Mouse (Mus musculus) retina, postnatal 1 day (tissue): ENCODE results near the gene Palb2.

ENCODE experiments used
- DNase-seq: peaks from one replicate; pipeline ENCODE4 v3.0.0-alpha.2; 2012

The Palb2 gene

GRCm38 (mm10) chr7:122132497-122133337 is at the start of gene Palb2, which contains the start of gene Dctn5:
Gene Palb2 (minus strand): TSS chr7:122132985.
Gene Dctn5 (plus strand): TSS chr7:122133041.
- peak; percentile 99 for DNase-seq

DNA sequence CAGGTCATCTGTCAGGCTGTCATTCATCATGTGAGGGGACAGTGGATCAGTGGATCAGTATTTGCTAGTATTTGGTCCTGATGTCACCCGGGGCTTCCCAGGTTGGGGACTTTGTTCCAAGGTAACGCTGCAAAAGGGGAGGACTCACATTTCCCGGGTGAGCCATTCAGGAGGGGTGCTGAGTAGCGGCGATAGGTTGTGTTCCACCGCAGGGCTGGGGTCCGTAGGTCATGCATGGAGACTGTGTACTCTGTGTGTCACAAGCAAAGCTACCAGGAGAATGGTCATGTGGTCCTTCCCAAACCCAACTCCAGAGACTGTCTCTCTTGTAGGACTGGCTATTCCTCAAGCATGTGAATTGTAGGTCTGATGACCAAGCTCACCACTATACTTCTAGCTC is 47.9 kb upstream of the Palb2 start:
- DNase-seq: no peak

DNA sequence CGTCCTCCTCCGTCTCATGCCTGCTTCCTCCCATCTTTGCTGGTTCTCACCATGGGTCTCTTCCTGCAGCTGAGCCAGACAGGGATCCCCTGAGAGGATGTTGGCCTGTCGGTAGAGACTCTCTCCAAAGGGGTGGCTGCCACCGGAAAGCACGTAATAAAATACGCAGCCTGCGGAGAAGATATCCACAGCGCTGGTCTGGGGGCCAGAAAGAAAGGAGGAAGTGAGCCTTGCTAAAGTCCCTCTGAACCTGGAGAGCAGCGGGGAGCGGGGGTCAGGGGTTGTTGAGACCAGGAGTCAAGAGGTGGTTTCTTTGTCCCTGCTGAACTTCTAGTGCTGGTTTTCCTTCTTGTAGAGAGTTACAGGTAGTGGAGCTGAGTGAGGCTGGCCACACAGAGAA is 38.8 kb upstream of the Palb2 start:
- DNase-seq: no peak

DNA sequence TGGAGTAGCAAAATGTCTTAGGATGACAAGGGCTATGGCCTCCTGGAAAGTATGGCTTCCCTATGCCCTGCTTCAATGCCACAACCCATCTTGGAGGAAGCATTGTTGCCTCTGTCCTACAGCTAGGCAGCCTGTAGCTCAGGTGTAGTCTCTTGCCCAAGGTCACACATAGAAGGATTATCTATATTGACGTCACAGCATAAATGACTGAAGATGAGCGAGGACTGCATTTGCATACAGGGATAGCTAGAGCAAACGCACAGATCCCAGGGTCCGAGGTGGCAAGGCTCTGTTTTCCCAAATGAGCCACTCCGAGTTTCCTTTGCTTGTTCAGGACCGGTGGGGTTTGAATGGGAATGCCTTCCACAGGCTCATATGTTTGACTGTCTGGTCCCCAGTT is 37.9 kb upstream of the Palb2 start:
- no peak for DNase-seq

GRCm38 (mm10) chr7:122167203-122167602 is 34.4 kb upstream of the Palb2 start:
- no peak for DNase-seq

DNA sequence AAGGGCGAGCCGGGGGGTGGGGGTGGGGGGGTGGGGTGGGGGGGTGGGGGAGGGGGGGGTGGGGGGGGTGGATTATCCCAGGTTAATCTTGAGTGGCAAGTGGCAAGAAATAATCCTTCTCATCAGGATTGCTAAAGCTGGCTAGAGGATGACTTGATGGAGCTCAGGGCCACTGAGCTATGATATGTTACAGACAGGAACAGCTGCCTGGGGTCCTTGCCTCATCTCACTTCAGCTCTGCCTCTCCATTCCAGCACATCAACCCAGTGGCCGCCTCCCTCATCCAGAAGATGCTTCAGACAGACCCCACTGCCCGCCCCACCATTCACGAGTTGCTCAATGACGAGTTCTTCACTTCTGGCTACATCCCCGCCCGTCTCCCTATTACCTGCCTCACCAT is 31.0 kb upstream of the Palb2 start:
- DNase-seq: peak; percentile 28

GRCm38 (mm10) chr7:122160037-122160436 is 27.3 kb upstream of the Palb2 start:
- no peak for DNase-seq

DNA sequence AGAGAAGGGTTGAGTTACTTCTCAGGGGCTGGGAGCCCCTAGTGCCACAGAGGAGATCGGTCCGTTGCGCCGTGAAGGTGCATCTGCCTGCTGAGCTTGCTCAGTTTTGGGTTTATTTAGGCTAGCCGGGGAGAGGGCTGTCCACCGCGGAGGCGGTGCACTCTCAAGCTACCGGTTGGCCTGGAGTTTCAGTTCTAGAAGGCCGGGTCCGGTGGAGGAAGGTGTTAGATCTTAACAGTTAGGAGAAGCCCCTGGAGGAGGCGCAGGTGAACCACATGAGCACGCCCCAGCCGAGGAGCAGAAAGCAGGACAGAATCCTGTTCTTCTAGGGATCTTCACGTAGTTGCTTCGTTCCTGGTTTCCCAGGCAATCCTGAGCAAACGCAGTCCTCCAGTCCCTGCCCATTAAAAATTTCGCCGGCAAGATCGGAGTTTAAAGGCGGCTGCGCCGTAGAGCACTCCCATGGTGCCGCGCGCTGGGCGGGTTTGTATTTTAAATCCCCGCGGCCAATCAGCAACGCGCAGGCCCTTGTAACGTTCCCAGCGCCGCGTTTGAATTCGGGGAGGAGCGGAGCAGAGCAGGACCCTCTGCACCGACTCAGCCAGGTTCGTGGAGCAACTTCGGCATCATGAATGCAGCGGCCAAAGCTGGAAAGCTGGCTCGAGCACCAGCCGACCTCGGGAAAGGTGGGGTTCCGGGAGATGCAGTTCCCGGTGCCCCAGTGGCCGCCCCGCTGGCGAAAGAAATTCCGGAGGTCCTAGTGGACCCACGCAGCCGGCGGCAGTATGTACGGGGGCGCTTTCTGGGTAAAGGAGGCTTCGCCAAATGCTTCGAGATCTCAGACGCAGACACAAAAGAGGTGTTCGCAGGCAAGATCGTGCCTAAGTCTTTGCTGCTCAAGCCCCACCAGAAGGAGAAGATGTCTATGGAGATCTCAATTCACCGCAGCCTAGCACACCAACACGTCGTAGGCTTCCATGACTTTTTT is 26.4 kb upstream of the Palb2 start, which contains the start of gene Plk1:
Plk1 (plus strand) TSS at position 525 of the 988 bp plus-strand sequence.
- DNase-seq: peak; percentile 93

GRCm38 (mm10) chr7:122158488-122158887 is 25.7 kb upstream of the Palb2 start:
- no peak for DNase-seq

- no peak for DNase-seq
Measured at GRCm38 (mm10) chr7:122152473-122152872, 19.7 kb upstream of the Palb2 start.

GRCm38 (mm10) chr7:122140991-122141390 is 8.2 kb upstream of the Palb2 start:
- DNase-seq: no peak

- DNase-seq: no peak
Measured at GRCm38 (mm10) chr7:122138190-122138589, 5.4 kb upstream of the Palb2 start.

DNA sequence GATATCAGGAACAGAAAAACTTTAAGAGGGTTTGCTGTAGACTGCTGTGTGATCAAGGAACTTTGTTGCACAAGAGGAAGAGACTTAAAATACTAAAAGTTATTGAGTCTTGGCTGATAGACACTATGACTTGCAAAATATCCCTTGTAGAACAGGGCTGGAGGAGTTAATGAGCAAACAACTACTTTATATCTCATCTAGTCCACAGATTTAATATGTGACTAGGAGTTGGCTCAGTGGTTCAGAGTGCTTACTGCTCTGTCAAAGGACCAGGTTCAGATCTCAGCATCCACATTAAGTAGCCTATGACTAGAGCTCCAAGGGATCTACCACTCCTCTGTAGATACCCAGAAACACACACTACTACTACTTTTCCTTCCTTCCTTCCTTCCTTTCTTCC is 4.3 kb upstream of the Palb2 start:
- DNase-seq: no peak

DNA sequence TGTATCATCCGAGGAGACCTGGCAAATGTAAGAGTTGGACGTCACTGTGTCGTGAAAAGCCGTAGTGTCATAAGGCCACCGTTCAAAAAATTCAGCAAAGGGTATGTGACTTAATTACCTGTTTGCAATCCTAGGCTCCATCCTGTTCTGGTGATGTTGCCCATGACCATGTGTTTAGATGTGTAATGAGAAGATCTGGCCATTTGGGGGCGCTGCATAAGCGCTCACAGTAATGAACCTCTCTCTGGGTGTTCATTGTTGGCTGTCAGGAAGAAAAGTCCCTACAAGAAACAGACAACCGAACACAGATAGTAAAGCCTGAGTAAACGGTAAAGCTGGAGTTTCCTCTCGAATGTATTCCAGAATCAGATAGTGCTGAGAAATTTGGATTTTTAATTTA is 2.3 kb upstream of the Palb2 start:
- peak; percentile 27 for DNase-seq

- no peak for DNase-seq
Measured at GRCm38 (mm10) chr7:122133338-122133625, 497 bp upstream of the Palb2 start.

- DNase-seq: no peak
Measured at GRCm38 (mm10) chr7:122131834-122132233, 951 bp downstream of the Palb2 start.

GRCm38 (mm10) chr7:122126946-122127345 is 5.8 kb downstream of the Palb2 start:
- no peak for DNase-seq

DNA sequence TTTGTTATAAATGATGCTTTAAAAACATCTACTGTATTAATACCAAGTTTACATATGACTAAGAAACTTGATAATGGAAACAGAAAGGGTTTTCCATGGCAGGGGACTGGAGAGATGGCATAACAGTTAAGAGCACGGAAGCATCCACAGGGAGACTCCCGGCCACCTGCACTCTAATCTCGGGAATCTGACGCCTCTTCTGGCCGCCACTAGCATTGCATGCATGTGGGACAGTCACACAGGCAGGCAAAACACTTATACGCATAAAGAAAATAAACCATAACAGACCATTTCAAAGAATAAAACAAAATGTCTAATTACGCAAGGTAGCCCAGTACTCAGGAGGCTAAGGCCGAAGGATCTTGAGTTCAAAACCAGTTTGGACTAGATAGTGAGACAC is 7.1 kb downstream of the Palb2 start:
- no peak for DNase-seq

DNA sequence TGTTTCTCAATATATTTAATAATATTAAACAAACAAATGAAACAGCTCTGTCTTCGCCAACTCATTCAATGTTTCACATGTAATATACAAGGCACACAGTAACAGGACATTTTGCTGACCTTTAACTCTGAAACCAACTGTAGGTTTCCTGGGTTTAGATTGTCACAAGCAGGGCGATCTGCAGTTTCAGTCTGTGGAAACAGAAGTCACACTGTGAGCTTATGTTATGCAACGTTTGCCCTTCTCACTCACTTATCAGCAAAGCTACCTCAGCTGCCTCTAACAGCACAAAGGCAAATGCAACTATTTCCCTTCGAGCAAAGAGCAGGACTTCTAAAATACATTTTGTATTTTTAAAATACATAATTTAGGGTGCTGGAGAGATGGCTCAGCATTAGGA is 9.3 kb downstream of the Palb2 start:
- no peak for DNase-seq

DNA sequence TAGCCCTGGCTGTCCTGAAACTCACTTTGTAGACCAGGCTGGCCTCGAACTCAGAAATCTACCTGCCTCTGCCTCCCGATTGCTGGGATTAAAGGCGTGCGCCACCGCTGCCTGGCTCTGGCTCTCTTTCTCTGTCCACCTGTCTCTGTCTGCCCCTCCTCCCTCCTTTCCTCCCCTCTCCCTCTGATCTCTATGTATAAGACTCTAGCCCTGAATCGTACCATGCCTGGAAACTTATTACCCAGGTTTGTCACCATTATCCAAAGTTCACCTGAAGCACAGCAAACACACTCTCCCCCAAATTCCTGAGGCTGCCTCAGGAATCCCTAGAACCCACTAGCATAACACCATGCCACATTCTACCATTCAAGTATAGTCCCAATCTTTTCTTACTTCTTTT is 24.6 kb downstream of the Palb2 start:
- DNase-seq: no peak

- DNase-seq: peak; percentile 95
Measured at GRCm38 (mm10) chr7:122101747-122102244, 31.0 kb downstream of the Palb2 start, which contains the start of gene Ndufab1. Gene Ndufab1 (minus strand): TSS chr7:122101886.

DNA sequence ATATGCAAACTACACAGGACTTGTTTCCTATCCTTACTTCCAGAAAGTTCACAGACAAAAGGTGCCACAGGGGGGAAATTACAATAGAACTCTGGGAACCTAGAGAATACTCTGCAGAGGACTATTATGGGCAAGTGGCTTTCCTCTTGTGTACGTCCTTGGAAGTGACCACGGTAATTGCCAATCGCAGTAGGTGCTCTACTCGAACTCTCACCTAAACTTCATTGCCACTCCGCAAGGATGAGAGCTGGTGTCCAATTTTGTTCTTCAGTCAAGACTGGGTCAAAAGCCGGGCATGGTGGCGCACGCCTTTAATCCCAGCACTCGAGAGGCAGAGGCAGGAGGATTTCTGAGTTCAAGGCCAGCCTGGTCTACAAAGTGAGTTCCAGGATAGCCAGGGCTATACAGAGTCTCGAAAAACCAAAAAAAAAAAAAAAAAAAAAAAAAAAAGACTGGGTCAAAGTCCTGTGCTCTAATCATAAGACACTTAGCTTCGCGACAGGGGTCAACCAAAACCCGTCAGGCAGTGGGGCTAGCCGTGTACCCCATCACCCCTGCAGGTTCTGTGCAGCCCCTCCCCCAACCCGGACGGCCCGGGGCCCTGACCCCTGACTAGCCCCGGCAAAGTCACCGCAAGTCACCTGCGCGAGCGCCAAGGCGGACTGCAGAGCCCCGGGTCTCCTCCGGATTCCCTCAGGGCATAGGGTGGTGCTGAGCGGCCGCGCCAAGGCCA is 31.6 kb downstream of the Palb2 start:
- peak; percentile 62 for DNase-seq

- DNase-seq: peak; percentile 68
Measured at GRCm38 (mm10) chr7:122099222-122099621, 33.6 kb downstream of the Palb2 start.
